Mouse (Mus musculus): ENCODE data around the gene Skap1. TPM values are rescaled to one million over a fixed set of nuclear protein-coding genes. Genes with fewer than 3 reads are reported as not detected.

The Skap1 gene
- polyA plus RNA-seq, 1 experiment from 2014 or later, result 7.4 TPM

DNA sequence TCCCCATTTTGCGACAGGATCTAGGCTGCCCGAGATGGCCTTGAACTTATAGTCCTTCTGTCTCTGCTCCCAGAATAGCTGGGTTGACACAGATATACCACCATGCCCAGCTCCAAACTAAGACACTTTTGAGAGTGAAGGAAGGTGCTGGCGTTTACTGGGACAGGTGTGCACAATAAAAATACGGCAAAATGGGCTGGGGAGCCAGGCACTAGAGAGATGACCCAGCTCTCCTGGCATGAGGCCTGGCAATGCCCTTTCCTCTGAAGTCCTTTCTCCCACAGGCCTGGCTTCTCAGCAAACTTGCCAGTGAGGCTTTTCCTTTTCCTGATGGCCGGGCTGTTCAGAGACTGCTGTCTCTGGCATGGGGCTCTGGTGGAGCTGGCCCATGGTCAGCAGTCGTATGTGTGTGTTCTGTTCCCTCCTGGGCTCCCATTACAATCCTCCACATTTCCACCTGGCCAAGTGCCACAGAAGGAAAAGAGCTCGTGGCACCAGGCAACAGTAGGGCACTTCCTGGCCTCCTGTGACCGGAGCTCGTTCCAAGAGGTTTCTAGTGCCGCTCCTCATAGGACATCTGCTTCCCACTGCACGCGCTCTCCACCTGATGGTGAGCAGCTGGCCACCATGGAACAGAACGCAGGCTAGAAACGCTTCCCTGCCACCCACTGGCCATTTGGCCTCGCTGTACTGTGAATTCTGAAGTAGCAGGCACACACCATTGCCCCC lies 298.5 kb downstream of the Skap1 start:
- no peak overlapping the region for H3K4me2 ChIP-seq (ENCODE audit: low read length)
- no peak overlapping the region for H3K4me3 ChIP-seq (ENCODE audit: low read length)
- no peak overlapping the region for H3K9ac ChIP-seq (ENCODE audit: low read depth, low read length)
- H3K9me3 ChIP-seq (ENCODE audit: control insufficient read depth, low read length), result no peaks in the 10 kb centered on the region
- H3K27me3 ChIP-seq (replicated peaks; ENCODE audit: control insufficient read depth, insufficient read depth, low read length), result no peaks in the 10 kb centered on the region
- 51% methylated on average over 15 of the region's 15 CpGs for WGBS
- H3K36me3 ChIP-seq (ENCODE audit: control insufficient read depth, insufficient read depth, low read length), result no peaks in the 10 kb centered on the region
- H3K4me1 ChIP-seq (ENCODE audit: control insufficient read depth, insufficient read depth, low read depth, low read length), result peaks cover 38% of the 10 kb centered on the region
- H3K27ac ChIP-seq (ENCODE audit: low read depth, low read length), result peak overlapping the region; percentile 66
- ATAC-seq, result peak; percentile 57

DNA sequence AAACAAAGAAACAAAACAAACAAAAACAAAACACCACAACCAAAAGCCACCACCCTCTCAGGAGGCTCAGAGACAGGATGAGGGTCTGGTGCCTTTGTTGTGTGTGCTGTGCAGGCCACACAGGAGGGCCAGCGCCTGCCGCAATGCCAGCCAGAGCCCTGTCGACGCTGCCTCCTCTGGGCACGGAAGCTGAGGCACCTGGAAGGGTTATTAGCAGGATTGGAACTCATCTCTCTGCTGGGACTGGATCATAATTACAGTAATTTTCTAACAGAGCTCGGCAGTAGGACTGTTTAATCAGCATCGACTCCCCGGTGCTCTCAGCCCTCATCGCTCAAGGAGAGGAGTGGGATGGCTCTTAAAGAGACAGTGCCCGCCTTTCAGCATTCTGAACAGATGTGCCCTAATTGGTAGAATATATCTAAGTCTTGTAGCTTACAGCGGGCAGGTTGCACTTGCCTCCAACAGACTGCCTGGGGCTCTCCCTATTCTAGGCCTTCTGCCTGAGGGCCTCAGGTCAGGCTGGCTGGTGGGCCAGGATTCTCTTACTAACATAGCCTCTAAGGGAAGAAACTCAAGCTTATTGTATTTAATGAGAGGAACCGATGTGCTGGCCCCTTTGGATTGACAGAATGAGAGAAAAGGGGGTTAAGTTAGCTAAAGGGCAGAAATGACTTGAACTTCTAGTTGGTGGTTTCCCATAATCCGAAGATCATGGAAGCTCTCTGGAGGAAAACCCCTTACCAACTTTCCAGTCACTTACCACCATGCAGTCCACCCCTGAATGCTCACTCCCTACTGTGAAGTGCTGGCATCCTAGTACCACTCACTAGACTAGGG lies 300.3 kb downstream of the Skap1 start:
- peaks cover 42% of the 10 kb centered on the region for H3K4me1 ChIP-seq (ENCODE audit: control insufficient read depth, insufficient read depth, low read depth, low read length)
- ATAC-seq, result peak; percentile 43
- no peaks in the 10 kb centered on the region for H3K27me3 ChIP-seq (replicated peaks; ENCODE audit: control insufficient read depth, insufficient read depth, low read length)
- H3K36me3 ChIP-seq (ENCODE audit: control insufficient read depth, insufficient read depth, low read length), result peaks cover 11% of the 10 kb centered on the region
- WGBS, result 12% methylated on average over 13 of the region's 13 CpGs
- H3K27ac ChIP-seq (ENCODE audit: low read depth, low read length), result peak overlapping the region; percentile 65
- no peak overlapping the region for H3K4me3 ChIP-seq (ENCODE audit: low read length)
- no peaks in the 10 kb centered on the region for H3K9me3 ChIP-seq (ENCODE audit: control insufficient read depth, low read length)
- peak overlapping the region; percentile 11; the same call in 1 of the 2 replicates for H3K4me2 ChIP-seq (ENCODE audit: low read length)
- peak overlapping the region; percentile 24; the same call in 1 of the 2 replicates for H3K9ac ChIP-seq (ENCODE audit: low read depth, low read length)

- 82% methylated on average over 7 of the region's 7 CpGs for whole genome bisulfite sequencing
- peak overlapping the region; percentile 58 for H3K27ac ChIP-seq (ENCODE audit: low read depth, low read length)
- no peak overlapping the region for H3K4me2 ChIP-seq (ENCODE audit: low read length)
- H3K36me3 ChIP-seq (ENCODE audit: control insufficient read depth, insufficient read depth, low read length), result peaks cover 20% of the 10 kb centered on the region
- no peak overlapping the region for H3K4me3 ChIP-seq (ENCODE audit: low read length)
- no peaks in the 10 kb centered on the region for H3K27me3 ChIP-seq (replicated peaks; ENCODE audit: control insufficient read depth, insufficient read depth, low read length)
- H3K9ac ChIP-seq (ENCODE audit: low read depth, low read length), result no peak overlapping the region
- no peak for ATAC-seq
- H3K9me3 ChIP-seq (ENCODE audit: control insufficient read depth, low read length), result no peaks in the 10 kb centered on the region
- H3K4me1 ChIP-seq (ENCODE audit: control insufficient read depth, insufficient read depth, low read depth, low read length), result peaks cover 42% of the 10 kb centered on the region
Measured at GRCm38 (mm10) chr11:96765645-96766044, 301.3 kb downstream of the Skap1 start.

DNA sequence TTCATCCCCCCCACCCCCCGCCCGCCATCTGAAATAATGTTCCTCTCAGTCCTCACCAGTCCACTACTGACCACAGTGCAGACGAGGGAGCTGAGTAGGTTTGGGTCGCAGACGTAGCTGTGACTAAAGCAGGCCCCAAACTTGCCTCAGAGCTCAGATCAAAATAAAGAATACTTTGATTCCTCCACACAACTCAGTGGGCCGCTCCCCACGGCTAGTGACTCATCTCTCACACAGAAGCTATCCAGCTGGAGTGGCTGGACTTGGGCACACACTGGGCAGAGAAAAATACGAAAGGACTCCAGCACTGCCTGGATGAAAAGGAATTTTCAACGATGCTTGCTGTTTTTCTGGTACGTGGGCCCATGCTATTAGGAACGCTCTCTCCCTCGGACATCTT lies 302.2 kb downstream of the Skap1 start:
- ATAC-seq, result no peak
- no peak overlapping the region for H3K4me2 ChIP-seq (ENCODE audit: low read length)
- H3K9me3 ChIP-seq (ENCODE audit: control insufficient read depth, low read length), result no peaks in the 10 kb centered on the region
- peaks cover 42% of the 10 kb centered on the region for H3K4me1 ChIP-seq (ENCODE audit: control insufficient read depth, insufficient read depth, low read depth, low read length)
- no peak overlapping the region for H3K4me3 ChIP-seq (ENCODE audit: low read length)
- WGBS, result 63% methylated on average over 12 of the region's 12 CpGs
- peaks cover 29% of the 10 kb centered on the region for H3K36me3 ChIP-seq (ENCODE audit: control insufficient read depth, insufficient read depth, low read length)
- peak overlapping the region; percentile 75 for H3K27ac ChIP-seq (ENCODE audit: low read depth, low read length)
- H3K9ac ChIP-seq (ENCODE audit: low read depth, low read length), result peak overlapping the region; percentile 8; the same call in 1 of the 2 replicates
- H3K27me3 ChIP-seq (replicated peaks; ENCODE audit: control insufficient read depth, insufficient read depth, low read length), result no peaks in the 10 kb centered on the region

- ATAC-seq, result peak; percentile 54
- Histone ChIP-seq H3K4me1 (ENCODE audit: control insufficient read depth, insufficient read depth, low read depth, low read length) (peaks cover 42% of the 10 kb centered on the region), H3K9ac (ENCODE audit: low read depth, low read length) (peak overlapping the region; percentile 8; the same call in 1 of the 2 replicates), H3K4me2 (ENCODE audit: low read length) (no peak overlapping the region; the same call in 1 of the 2 replicates), H3K4me3 (ENCODE audit: low read length) (no peak overlapping the region), H3K36me3 (ENCODE audit: control insufficient read depth, insufficient read depth, low read length) (peaks cover 33% of the 10 kb centered on the region), H3K27ac (ENCODE audit: low read depth, low read length) (peak overlapping the region; percentile 75), H3K27me3 (replicated peaks; ENCODE audit: control insufficient read depth, insufficient read depth, low read length) (no peaks in the 10 kb centered on the region), H3K9me3 (ENCODE audit: control insufficient read depth, low read length) (no peaks in the 10 kb centered on the region)
- 20% methylated on average over 7 of the region's 7 CpGs for WGBS
Measured at GRCm38 (mm10) chr11:96767096-96767495, 302.7 kb downstream of the Skap1 start.

DNA sequence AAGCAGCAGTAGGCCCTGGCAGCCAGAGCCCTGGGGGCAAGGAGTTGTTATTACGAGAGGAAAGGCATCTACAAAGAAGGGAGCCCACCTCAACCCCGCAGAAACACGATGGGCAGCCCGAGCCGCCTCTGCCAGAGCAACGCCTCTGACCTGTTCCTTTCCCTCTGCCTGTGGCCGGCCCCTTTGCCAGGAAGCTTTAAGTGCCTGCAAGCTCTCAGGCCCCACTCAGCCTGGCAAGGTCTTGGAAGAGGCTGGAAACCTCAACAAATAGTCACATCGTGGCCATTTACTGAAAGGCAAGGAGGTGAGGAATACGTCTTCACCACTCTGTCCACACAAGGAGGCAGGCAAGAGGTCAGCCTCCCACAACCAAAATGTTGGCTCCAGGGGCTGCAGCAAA lies 303.8 kb downstream of the Skap1 start:
- Histone ChIP-seq H3K27ac (ENCODE audit: low read depth, low read length) (peak overlapping the region; percentile 75), H3K27me3 (replicated peaks; ENCODE audit: control insufficient read depth, insufficient read depth, low read length) (no peaks in the 10 kb centered on the region), H3K4me2 (ENCODE audit: low read length) (no peak overlapping the region), H3K9me3 (ENCODE audit: control insufficient read depth, low read length) (no peaks in the 10 kb centered on the region), H3K4me1 (ENCODE audit: control insufficient read depth, insufficient read depth, low read depth, low read length) (peaks cover 33% of the 10 kb centered on the region), H3K4me3 (ENCODE audit: low read length) (no peak overlapping the region), H3K36me3 (ENCODE audit: control insufficient read depth, insufficient read depth, low read length) (peaks cover 39% of the 10 kb centered on the region), H3K9ac (ENCODE audit: low read depth, low read length) (peak overlapping the region; percentile 41)
- 62% methylated on average over 9 of the region's 9 CpGs for WGBS
- no peak for ATAC-seq

GRCm38 (mm10) chr11:96771274-96771975 lies 307.0 kb downstream of the Skap1 start:
- no peak overlapping the region for H3K4me2 ChIP-seq (ENCODE audit: low read length)
- no peak overlapping the region for H3K9ac ChIP-seq (ENCODE audit: low read depth, low read length)
- 98% methylated on average over 9 of the region's 9 CpGs for WGBS
- H3K36me3 ChIP-seq (ENCODE audit: control insufficient read depth, insufficient read depth, low read length), result peaks cover 39% of the 10 kb centered on the region
- ATAC-seq, result no peak
- peaks cover 30% of the 10 kb centered on the region for H3K4me1 ChIP-seq (ENCODE audit: control insufficient read depth, insufficient read depth, low read depth, low read length)
- H3K27me3 ChIP-seq (replicated peaks; ENCODE audit: control insufficient read depth, insufficient read depth, low read length), result no peaks in the 10 kb centered on the region
- H3K27ac ChIP-seq (ENCODE audit: low read depth, low read length), result no peak overlapping the region; the same call in 1 of the 2 replicates
- no peaks in the 10 kb centered on the region for H3K9me3 ChIP-seq (ENCODE audit: control insufficient read depth, low read length)
- H3K4me3 ChIP-seq (ENCODE audit: low read length), result no peak overlapping the region

DNA sequence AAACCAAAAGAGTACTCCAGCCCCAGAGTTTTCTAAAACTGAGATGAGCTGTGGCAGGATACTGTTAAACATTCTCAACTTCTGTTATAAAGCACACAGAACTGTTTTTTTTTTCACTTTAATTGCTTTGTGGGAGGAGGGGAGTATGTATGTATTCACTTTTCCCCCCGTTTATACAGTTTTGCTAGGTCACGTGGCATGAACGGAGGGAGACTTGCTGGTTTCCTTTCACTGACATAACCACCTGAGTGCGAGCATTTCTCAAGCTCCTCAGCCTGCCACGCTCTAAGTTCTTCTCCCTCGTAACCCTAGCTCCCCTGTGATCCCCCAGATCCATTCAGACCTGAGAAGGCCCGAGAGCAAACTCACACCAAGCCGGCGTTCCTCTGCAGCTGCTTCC lies 308.0 kb downstream of the Skap1 start:
- Histone ChIP-seq H3K36me3 (ENCODE audit: control insufficient read depth, insufficient read depth, low read length) (peaks cover 39% of the 10 kb centered on the region), H3K9ac (ENCODE audit: low read depth, low read length) (no peak overlapping the region), H3K27ac (ENCODE audit: low read depth, low read length) (no peak overlapping the region), H3K4me2 (ENCODE audit: low read length) (no peak overlapping the region), H3K27me3 (replicated peaks; ENCODE audit: control insufficient read depth, insufficient read depth, low read length) (no peaks in the 10 kb centered on the region), H3K4me1 (ENCODE audit: control insufficient read depth, insufficient read depth, low read depth, low read length) (peaks cover 26% of the 10 kb centered on the region), H3K9me3 (ENCODE audit: control insufficient read depth, low read length) (no peaks in the 10 kb centered on the region), H3K4me3 (ENCODE audit: low read length) (no peak overlapping the region)
- WGBS, result 90% methylated on average over 9 of the region's 9 CpGs
- no peak for ATAC-seq
